Mouse (Mus musculus): ENCODE measurements at regions not wholly inside any gene's neighbourhood (a gene's known extent, or its start where the extent isn't known, plus 50 kb on each side); places are given as distances from the start of the nearest gene placed in this dataset.

DNA sequence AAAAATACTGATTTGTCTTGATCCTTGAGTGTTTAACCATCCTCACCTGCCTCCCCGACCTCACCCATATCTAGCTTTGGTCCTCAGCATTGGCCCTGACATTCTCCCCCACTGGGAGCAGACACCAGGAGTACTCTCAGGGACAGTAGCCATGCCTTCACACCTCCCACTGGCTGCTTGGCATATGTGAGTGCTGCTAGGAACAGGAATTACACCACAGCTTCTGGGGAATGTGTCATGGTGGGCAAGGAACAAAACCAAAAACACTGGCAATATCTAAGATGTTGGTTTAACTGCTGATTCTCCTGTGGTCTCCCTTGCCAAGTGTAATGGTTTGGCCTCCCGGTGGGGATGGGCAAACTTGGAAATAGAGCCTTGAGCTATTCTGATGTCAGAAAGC is 248.6 kb downstream of the Tle3 start:
- H3K27me3 ChIP-seq, result no peaks in the 10 kb centered on the region
- ATAC-seq (no peak), DNase-seq (ENCODE audit: low read depth, low spot score) (no peak)
- TF ChIP-seq CTCF (IDR thresholded peaks at IDR 0.05), result no peak
- POLR2A ChIA-PET, result no interaction called here
- CTCF ChIA-PET, result interaction anchor here (0.7 kb wide), 1 partner anchor 252 kb away, joined by 4 read pairs; no protein-coding TSS in a partner anchor
- in situ Hi-C loops (cut with MboI; ENCODE audit: low pct_unique_long_range_greater_than_20kb), result no loop called here

DNA sequence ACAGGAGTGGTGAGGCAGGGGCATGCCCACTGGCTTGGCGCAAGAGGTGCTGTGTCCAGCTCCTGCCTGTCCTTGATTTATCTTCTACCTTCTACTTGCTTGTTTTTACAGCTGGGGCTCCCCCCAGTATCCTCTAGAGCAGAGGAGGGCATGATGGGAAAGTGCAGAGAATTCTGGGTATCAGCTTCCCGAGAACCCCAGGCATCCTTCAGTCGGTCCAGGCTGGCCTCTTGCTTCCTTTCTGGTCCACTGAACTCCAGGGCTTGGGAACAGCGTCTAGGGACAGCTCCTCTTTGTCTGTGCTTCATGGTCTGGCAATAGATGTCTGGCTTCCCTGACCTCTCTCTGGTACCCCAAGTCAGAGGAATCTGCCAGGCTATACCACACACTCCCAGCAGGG is 247.9 kb downstream of the Tle3 start:
- DNase-seq (ENCODE audit: low read depth, low spot score) (no peak), ATAC-seq (no peak)
- TF ChIP-seq CTCF (IDR thresholded peaks at IDR 0.05), result no peak
- in situ Hi-C loops (cut with MboI; ENCODE audit: low pct_unique_long_range_greater_than_20kb), result no loop called here
- no peaks in the 10 kb centered on the region for H3K27me3 ChIP-seq
- ChIA-PET POLR2A (no interaction called here), CTCF (interaction anchor here (0.6 kb wide), 1 partner anchor 103 kb away, joined by 3 read pairs; no protein-coding TSS in a partner anchor)

DNA sequence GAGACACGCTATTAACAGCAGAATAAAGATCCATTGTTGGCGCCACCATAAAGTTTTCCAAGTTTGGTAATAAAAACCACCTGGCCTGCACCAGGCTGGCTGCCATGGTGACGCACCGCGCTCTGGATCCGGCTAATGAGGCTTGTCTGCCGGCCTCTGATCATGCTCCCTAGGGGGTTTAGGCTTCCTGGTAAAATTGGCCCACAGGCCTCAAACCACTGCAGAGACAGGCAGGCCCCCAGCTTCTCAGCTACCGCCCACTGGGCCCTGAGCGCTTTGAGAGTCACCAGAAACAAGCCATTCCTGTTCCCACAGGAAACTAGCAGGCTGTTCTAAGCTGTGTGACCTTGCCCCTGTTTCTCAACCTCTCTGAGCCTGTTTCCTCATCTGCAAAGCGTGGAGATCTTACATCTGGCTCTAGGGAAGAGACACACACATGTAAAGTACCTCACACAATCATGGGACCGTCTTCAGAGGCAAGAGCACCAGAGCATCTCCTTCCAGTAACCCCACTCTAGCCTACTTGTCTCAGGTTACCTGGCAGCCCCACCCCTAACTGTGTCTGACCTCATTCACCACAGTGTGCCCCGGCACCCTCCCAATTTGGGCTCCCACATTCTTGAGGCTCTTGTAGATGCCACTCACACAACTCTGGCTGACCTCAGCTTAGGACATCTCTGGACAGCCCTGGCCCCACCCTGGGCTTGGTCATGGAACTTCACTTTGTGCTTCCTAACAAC is 246.5 kb downstream of the Tle3 start:
- in situ Hi-C loops (cut with MboI; ENCODE audit: low pct_unique_long_range_greater_than_20kb), result no loop called here
- ATAC-seq, result no peak

GRCm38 (mm10) chr9:61617979-61618378 is 245.8 kb downstream of the Tle3 start:
- no peak for ATAC-seq
- H3K27me3 ChIP-seq, result no peaks in the 10 kb centered on the region
- POLR2A ChIA-PET, result interaction anchor here (0.6 kb wide), 2 partner anchors 92 to 1347 kb away, joined by 3 read pairs; no protein-coding TSS in a partner anchor
- CTCF ChIA-PET, result interaction anchor here (0.6 kb wide), 1 partner anchor 662 kb away, joined by 4 read pairs; no protein-coding TSS in a partner anchor
- in situ Hi-C loops (cut with MboI; ENCODE audit: low pct_unique_long_range_greater_than_20kb), result no loop called here
- no peak for TF ChIP-seq CTCF (IDR thresholded peaks at IDR 0.05)
- no peak for DNase-seq (ENCODE audit: low read depth, low spot score)

More for the DNA sequence above, 246.5 kb downstream of the Tle3 start:
- no peak for TF ChIP-seq CTCF (IDR thresholded peaks at IDR 0.05)
- POLR2A ChIA-PET, result no interaction called here
- DNase-seq (ENCODE audit: low read depth, low spot score), result no peak
- H3K27me3 ChIP-seq, result no peaks in the 10 kb centered on the region
- CTCF ChIA-PET, result no interaction called here

- ChIA-PET POLR2A (no interaction called here), CTCF (no interaction called here)
- H3K27me3 ChIP-seq, result no peaks in the 10 kb centered on the region
- no peak for DNase-seq (ENCODE audit: low read depth, low spot score)
- TF ChIP-seq CTCF (IDR thresholded peaks at IDR 0.05), result no peak
- in situ Hi-C loops (cut with MboI; ENCODE audit: low pct_unique_long_range_greater_than_20kb), result no loop called here
- no peak for ATAC-seq
Measured at GRCm38 (mm10) chr9:61615556-61615955, 243.4 kb downstream of the Tle3 start.

GRCm38 (mm10) chr9:61607576-61607975 is 235.4 kb downstream of the Tle3 start:
- no peak for ATAC-seq
- in situ Hi-C loops (cut with MboI; ENCODE audit: low pct_unique_long_range_greater_than_20kb), result no loop called here
- POLR2A ChIA-PET, result no interaction called here

DNA sequence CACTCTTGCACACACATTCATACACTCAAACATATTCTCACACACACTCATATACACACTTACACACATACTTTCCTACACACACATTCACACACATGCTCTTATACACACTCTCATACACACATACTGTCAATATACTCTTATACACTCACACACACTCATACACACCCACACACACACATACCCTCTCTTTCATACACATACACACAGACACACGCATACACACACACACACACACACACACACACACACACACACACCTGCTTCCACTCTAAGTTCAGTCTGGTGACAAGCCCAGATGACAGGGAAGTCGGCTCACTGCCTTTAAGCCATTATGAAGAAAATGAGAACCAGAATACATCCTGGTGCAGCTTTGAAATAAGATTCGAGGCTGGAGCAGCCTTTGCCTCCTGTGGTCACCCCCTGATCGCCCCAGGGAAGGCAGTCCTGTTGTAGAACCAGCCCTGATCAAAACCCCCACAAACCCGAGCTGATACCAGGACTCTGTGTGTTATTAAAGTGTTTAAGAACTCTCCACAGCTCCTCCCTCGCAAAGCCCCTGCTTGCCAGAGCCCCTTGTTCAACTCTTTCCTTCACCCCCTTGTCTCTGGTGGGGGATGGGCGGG is 230.3 kb downstream of the Tle3 start:
- in situ Hi-C loops (cut with MboI; ENCODE audit: low pct_unique_long_range_greater_than_20kb), result no loop called here
- ATAC-seq (no peak), DNase-seq (ENCODE audit: low read depth, low spot score) (no peak)
- POLR2A ChIA-PET, result interaction anchor here (0.6 kb wide), 1 partner anchor 14 kb away, joined by 5 read pairs; no protein-coding TSS in a partner anchor
- no peak for TF ChIP-seq CTCF (IDR thresholded peaks at IDR 0.05)
- H3K27me3 ChIP-seq, result no peaks in the 10 kb centered on the region
- CTCF ChIA-PET, result no interaction called here

More at GRCm38 (mm10) chr9:61607576-61607975, 235.4 kb downstream of the Tle3 start:
- no peaks in the 10 kb centered on the region for H3K27me3 ChIP-seq
- no peak for TF ChIP-seq CTCF (IDR thresholded peaks at IDR 0.05)
- CTCF ChIA-PET, result no interaction called here
- no peak for DNase-seq (ENCODE audit: low read depth, low spot score)

GRCm38 (mm10) chr9:61601911-61602310 is 229.7 kb downstream of the Tle3 start:
- DNase-seq (ENCODE audit: low read depth, low spot score), result no peak
- in situ Hi-C loops (cut with MboI; ENCODE audit: low pct_unique_long_range_greater_than_20kb), result no loop called here
- CTCF ChIA-PET, result no interaction called here

GRCm38 (mm10) chr9:61597287-61597686 is 225.1 kb downstream of the Tle3 start:
- DNase-seq (ENCODE audit: low read depth, low spot score) (no peak), ATAC-seq (no peak)
- TF ChIP-seq CTCF (IDR thresholded peaks at IDR 0.05), result no peak
- in situ Hi-C loops (cut with MboI; ENCODE audit: low pct_unique_long_range_greater_than_20kb), result no loop called here
- CTCF ChIA-PET, result interaction anchor here (1.3 kb wide), 1 partner anchor 66 kb away, joined by 3 read pairs; no protein-coding TSS in a partner anchor
- H3K27me3 ChIP-seq, result no peaks in the 10 kb centered on the region
- POLR2A ChIA-PET, result no interaction called here

More at GRCm38 (mm10) chr9:61601911-61602310, 229.7 kb downstream of the Tle3 start:
- ATAC-seq, result no peak
- POLR2A ChIA-PET, result no interaction called here
- H3K27me3 ChIP-seq, result no peaks in the 10 kb centered on the region
- no peak for TF ChIP-seq CTCF (IDR thresholded peaks at IDR 0.05)

DNA sequence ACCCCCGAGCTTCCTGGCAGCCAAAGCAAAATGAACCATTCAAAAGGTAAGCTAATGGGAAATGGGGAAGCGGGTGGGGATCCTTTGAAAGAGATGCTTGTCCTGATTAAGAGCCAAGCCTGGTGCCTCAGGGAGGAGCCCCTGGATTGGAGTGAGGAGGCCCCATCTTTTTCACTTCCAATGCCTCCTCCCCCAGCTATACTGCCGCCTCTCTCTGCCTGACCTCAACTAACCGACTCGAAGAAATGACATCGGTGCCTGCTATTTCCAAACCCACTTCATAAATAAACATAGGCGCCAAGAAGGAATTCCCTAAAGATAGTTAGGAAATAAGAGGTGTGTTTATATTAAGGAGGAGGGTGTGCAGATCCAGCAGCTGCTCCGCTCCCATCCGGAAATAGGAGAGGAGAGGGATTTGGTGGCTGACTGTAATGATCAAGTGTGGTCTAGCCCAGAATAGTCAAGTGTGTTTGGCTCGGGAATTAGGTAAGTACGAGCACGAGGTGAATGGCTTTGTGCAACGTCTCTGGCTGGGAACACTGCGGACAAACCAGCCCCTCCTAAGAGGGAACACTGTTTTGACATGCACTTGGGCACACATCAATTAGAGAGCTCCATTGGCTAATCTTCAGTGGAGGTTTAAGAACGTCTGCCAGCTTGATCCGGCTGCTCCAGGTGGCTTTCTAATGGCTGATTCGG is 224.4 kb downstream of the Tle3 start:
- no peak for TF ChIP-seq CTCF (IDR thresholded peaks at IDR 0.05)
- ChIA-PET CTCF (interaction anchor here (1.3 kb wide), 1 partner anchor 67 kb away, joined by 3 read pairs; no protein-coding TSS in a partner anchor), POLR2A (no interaction called here)
- in situ Hi-C loops (cut with MboI; ENCODE audit: low pct_unique_long_range_greater_than_20kb), result no loop called here
- no peaks in the 10 kb centered on the region for H3K27me3 ChIP-seq
- DNase-seq (ENCODE audit: low read depth, low spot score) (no peak), ATAC-seq (no peak)
